10 mouse cellular contexts compared by ENCODE assay signal in genomic region chr10:76808446-76809400, GRCm38 (mm10).
DNase-seq lines count a peak whose midpoint lies in the region; ATAC-seq and TF ChIP-seq lines count a peak whose summit lies in the region.
"Had no signal": no experiment of that assay in that cellular context is flagged by ENCODE, and none has a peak within 500 bp of the region (broad histone marks: within the 10 kb centered on the region; RNA-seq: fewer than 3 reads in every experiment).

No protein-coding gene starts in this region.

- no peaks in the 10 kb centered on the region for H3K27me3 ChIP-seq in hindbrain, embryonic 11.5 days (ENCODE audit: control insufficient read depth, insufficient read depth, low read length)
- no peaks in the 10 kb centered on the region for H3K27me3 ChIP-seq in hindbrain, embryonic 16.5 days (replicated peaks; ENCODE audit: control insufficient read depth, insufficient read depth, low read length)
- no peaks in the 10 kb centered on the region for H3K27me3 ChIP-seq in midbrain, embryonic 11.5 days (ENCODE audit: control insufficient read depth, insufficient read depth, low read length)
- no peaks in the 10 kb centered on the region; the same call in 1 of the 2 replicates for H3K27me3 ChIP-seq in midbrain, embryonic 16.5 days (ENCODE audit: control insufficient read depth, insufficient read depth, low read depth, low read length)

- no peak overlapping the region for H3K9ac ChIP-seq in hindbrain, embryonic 11.5 days (ENCODE audit: low read depth, low read length)
- no peak overlapping the region for H3K9ac ChIP-seq in hindbrain, embryonic 16.5 days (ENCODE audit: low read depth, low read length)
- peak overlapping the region; percentile 16; the same call in 1 of the 2 replicates for H3K9ac ChIP-seq in midbrain, embryonic 11.5 days (ENCODE audit: low read length)
- no peak overlapping the region for H3K9ac ChIP-seq in midbrain, embryonic 16.5 days (ENCODE audit: low read depth, low read length)
- H3K9ac ChIP-seq: lung, embryonic 14.5 days had no signal

- no peak for ATAC-seq in hindbrain, embryonic 11.5 days (ENCODE audit: low FRiP score)
- no peak for ATAC-seq in hindbrain, embryonic 16.5 days
- ATAC-seq in midbrain, embryonic 11.5 days (ENCODE audit: low FRiP score), result no peak
- no peak for ATAC-seq in midbrain, embryonic 16.5 days
- ATAC-seq: intestine, embryonic 16.5 days had no signal

- H3K4me2 ChIP-seq in hindbrain, embryonic 11.5 days (replicated peaks; ENCODE audit: low read depth, low read length), result no peak overlapping the region
- H3K4me2 ChIP-seq in hindbrain, embryonic 16.5 days (ENCODE audit: low read length), result no peak overlapping the region
- H3K4me2 ChIP-seq in midbrain, embryonic 11.5 days, result no peak overlapping the region
- no peak overlapping the region for H3K4me2 ChIP-seq in midbrain, embryonic 16.5 days (ENCODE audit: low read length)
- H3K4me2 ChIP-seq: lung, embryonic 14.5 days had no signal

- H3K9me3 ChIP-seq in hindbrain, embryonic 11.5 days (ENCODE audit: control insufficient read depth, low read length), result no peaks in the 10 kb centered on the region
- no peaks in the 10 kb centered on the region for H3K9me3 ChIP-seq in hindbrain, embryonic 16.5 days (ENCODE audit: control insufficient read depth, low read length)
- no peaks in the 10 kb centered on the region for H3K9me3 ChIP-seq in midbrain, embryonic 11.5 days (ENCODE audit: control insufficient read depth, low read length)
- no peaks in the 10 kb centered on the region for H3K9me3 ChIP-seq in midbrain, embryonic 16.5 days (replicated peaks; ENCODE audit: control insufficient read depth, low read length, poor library complexity, severe bottlenecking)
- H3K9me3 ChIP-seq: limb, embryonic 10.5 days had no signal

- no peaks in the 10 kb centered on the region for H3K36me3 ChIP-seq in hindbrain, embryonic 11.5 days (ENCODE audit: control insufficient read depth, insufficient read depth, low read length)
- no peaks in the 10 kb centered on the region for H3K36me3 ChIP-seq in hindbrain, embryonic 16.5 days (ENCODE audit: control insufficient read depth, insufficient read depth, low read length)
- no peaks in the 10 kb centered on the region for H3K36me3 ChIP-seq in midbrain, embryonic 11.5 days (ENCODE audit: control insufficient read depth, insufficient read depth, low read length)
- H3K36me3 ChIP-seq in midbrain, embryonic 16.5 days (ENCODE audit: control insufficient read depth, insufficient read depth, low read length), result no peaks in the 10 kb centered on the region
- H3K36me3 ChIP-seq: limb, embryonic 10.5 days had no signal

- no peak for TF ChIP-seq POLR2A in brain, embryonic 14.5 days (IDR thresholded peaks at IDR 0.05; ENCODE audit: borderline replicate concordance, extremely low read depth, insufficient read depth, insufficient read length, poor library complexity, severe bottlenecking)

- DNase-seq in hindbrain, embryonic 11.5 days (ENCODE audit: low spot score), result no peak
- peak; percentile 84 for DNase-seq in midbrain, embryonic 11.5 days (ENCODE audit: low spot score, missing footprints)
- peak; percentile 2 for DNase-seq in brain, embryonic 14.5 days (ENCODE audit: low read depth)
- DNase-seq in retina, embryonic 14.5 days (ENCODE audit: low spot score), result peak; percentile 52
- DNase-seq in right cerebral cortex, postnatal 4 days, result no peak
- DNase-seq: lung, embryonic 14.5 days had no signal

- no peak overlapping the region for H3K4me3 ChIP-seq in hindbrain, embryonic 11.5 days (ENCODE audit: low read depth, low read length)
- no peak overlapping the region for H3K4me3 ChIP-seq in hindbrain, embryonic 16.5 days (ENCODE audit: low read length)
- H3K4me3 ChIP-seq in midbrain, embryonic 11.5 days (ENCODE audit: low read depth, low read length), result no peak overlapping the region
- no peak overlapping the region for H3K4me3 ChIP-seq in midbrain, embryonic 16.5 days (ENCODE audit: low read depth, low read length)
- H3K4me3 ChIP-seq: limb, embryonic 10.5 days had no signal

- WGBS in hindbrain, embryonic 11.5 days, result 81% methylated on average over 10 of the region's 10 CpGs
- WGBS in hindbrain, embryonic 16.5 days, result 74% methylated on average over 10 of the region's 10 CpGs
- 65% methylated on average over 10 of the region's 10 CpGs for WGBS in midbrain, embryonic 11.5 days
- 60% methylated on average over 10 of the region's 10 CpGs for WGBS in midbrain, embryonic 16.5 days

- H3K4me1 ChIP-seq in hindbrain, embryonic 11.5 days (replicated peaks; ENCODE audit: control insufficient read depth, insufficient read depth, low read length), result no peaks in the 10 kb centered on the region
- H3K4me1 ChIP-seq in hindbrain, embryonic 16.5 days (ENCODE audit: control insufficient read depth, insufficient read depth, low read depth, low read length), result peaks cover 2% of the 10 kb centered on the region
- peaks cover 19% of the 10 kb centered on the region for H3K4me1 ChIP-seq in midbrain, embryonic 11.5 days (ENCODE audit: control insufficient read depth, insufficient read depth, low read length)
- peaks cover 4% of the 10 kb centered on the region for H3K4me1 ChIP-seq in midbrain, embryonic 16.5 days (ENCODE audit: control insufficient read depth, insufficient read depth, low read length)

- peak overlapping the region; percentile 63; the same call in 1 of the 2 replicates for H3K27ac ChIP-seq in hindbrain, embryonic 11.5 days (ENCODE audit: low read depth, low read length)
- no peak overlapping the region; the same call in 1 of the 2 replicates for H3K27ac ChIP-seq in hindbrain, embryonic 16.5 days (ENCODE audit: low read depth, low read length)
- no peak overlapping the region for H3K27ac ChIP-seq in midbrain, embryonic 11.5 days (ENCODE audit: low read depth, low read length)
- no peak overlapping the region for H3K27ac ChIP-seq in midbrain, embryonic 16.5 days (ENCODE audit: low read length)
- H3K27ac ChIP-seq: limb, embryonic 10.5 days had no signal

- no peak for TF ChIP-seq CTCF in brain, embryonic 14.5 days (IDR thresholded peaks at IDR 0.05; ENCODE audit: borderline replicate concordance, extremely low read depth, insufficient read depth, insufficient read length)

Comparison
In these comparisons a context has a peak if more than half of its experiments do, and no peak if none do; other contexts are left out.
1. DNase-seq: peak in midbrain, embryonic 11.5 days (single experiment), brain, embryonic 14.5 days (single experiment) and retina, embryonic 14.5 days (single experiment); none in hindbrain, embryonic 11.5 days (single experiment) and right cerebral cortex, postnatal 4 days (single experiment).